Mouse (Mus musculus) brain, embryonic 14.5 days (tissue): ENCODE measurements around the gene Il27ra.
A peak's percentile ranks its signal among the peaks of the same experiment; 100 is the strongest.

Experiments used
- CTCF ChIP-seq: fragments of 200-500 bp; IDR thresholded peaks from 2 replicates; pipeline ENCODE4 v1.5.1; 2012; ENCODE audit warnings: inconsistent platforms, mild to moderate bottlenecking, moderate library complexity, borderline replicate concordance; ENCODE audit not compliant: insufficient read depth, insufficient read length; ENCODE audit errors: extremely low read depth
- POLR2A ChIP-seq: fragments of 200-500 bp; IDR thresholded peaks from 2 replicates; pipeline ENCODE4 v1.6.1; 2012; ENCODE audit warnings: mild to moderate bottlenecking, inconsistent platforms, borderline replicate concordance; ENCODE audit not compliant: poor library complexity, insufficient read depth, insufficient read length, severe bottlenecking; ENCODE audit errors: extremely low read depth

- TF ChIP-seq POLR2A (no peak), CTCF (peak; percentile 78)
Measured at GRCm38 (mm10) chr8:84042066-84042947, at the start of gene Il27ra.
